Mouse (Mus musculus) spleen, embryonic (tissue): Measurements from ENCODE around the gene Ebi3.

Source experiments
- CTCF ChIA-PET: fragments of 350-600 bp; sonication (Branson Sonifier 250); formaldehyde crosslinking; loops from one replicate; lab custom pipeline; 2022; lab: Charles Lee

Gene Ebi3

GRCm38 (mm10) chr17:55957726-55958583, 5.5 kb downstream of the Ebi3 start:
- CTCF ChIA-PET = interaction anchor here (1.1 kb wide), 1 partner anchor 114 kb away, joined by 3 read pairs; no protein-coding TSS in a partner anchor

DNA sequence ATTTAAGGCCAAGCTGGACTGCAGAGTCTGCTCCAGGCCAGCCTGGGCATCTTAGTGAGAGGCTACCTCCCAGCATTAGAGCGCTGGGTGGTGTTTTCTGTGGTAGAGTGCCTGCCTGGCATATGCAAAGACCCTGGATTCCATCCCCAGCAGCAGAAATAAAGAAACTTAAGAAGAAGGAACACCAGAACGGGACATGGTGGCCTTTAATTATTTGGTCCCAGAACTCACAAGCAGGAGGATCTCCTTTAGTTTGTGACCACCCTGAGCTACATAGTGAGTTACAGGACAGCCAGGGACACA, 6.1 kb downstream of the Ebi3 start:
- CTCF ChIA-PET = no interaction called here

- CTCF ChIA-PET = no interaction called here
Measured at GRCm38 (mm10) chr17:55958918-55959728, 6.7 kb downstream of the Ebi3 start, which contains the start of gene Yju2. Gene Yju2 (plus strand): TSS chr17:55959099.

DNA sequence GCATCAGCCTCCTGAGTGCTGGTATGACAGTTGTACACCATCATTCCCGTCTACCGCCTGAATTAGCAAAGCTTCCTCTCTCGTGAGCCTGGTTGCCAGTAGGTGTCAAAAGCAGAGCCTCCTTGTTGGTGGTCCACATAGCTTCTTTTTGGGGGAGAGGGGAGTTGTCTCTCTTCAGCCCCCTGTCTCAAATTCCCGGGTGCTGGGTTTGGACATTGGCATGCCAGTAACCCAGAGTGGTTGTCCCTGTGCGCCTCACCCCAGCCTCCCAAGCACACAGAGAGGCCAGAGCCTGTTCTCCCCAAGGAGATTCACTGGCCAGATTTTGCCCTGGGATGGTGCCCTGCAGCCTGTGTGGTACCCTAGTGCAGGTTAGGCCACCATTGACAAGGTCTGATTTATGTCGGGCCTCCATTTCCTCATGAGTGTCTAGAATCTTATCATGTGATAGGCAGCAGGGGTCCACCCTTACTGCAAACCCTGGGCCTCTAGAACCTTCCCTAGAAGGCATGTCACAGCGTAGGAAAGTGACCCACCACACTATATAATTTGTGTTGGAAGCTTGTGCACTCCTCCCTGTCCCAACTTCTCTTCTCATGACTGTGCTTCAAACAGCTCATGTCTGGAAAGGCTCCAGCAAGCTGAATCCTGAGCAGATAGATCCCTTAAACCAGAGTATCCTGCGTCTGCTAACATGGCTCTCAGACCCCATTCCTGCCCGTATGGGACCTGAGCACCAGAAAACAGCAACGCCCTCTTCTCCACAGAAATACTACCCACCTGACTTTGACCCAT, 7.7 kb downstream of the Ebi3 start:
- CTCF ChIA-PET = no interaction called here

DNA sequence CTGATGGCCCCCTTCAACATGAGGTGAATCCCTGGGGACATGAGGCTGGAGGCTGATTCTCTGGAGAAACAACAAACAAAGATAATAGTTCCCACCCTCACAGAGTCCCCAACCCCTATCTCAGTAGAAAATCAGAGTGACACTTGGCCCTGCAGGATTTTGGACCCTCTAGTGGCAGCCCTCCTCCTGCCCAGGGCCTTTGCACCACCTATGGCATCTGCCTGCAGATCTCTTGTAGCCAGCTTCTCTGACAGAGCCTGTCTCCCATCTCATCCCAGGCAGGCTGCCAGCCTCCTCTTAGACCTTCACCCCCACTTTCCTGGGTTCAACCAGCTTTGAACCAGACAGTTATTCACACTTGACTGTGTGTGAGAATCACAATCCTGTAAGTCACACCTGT, 8.4 kb downstream of the Ebi3 start:
- CTCF ChIA-PET = no interaction called here

GRCm38 (mm10) chr17:55961631-55962030, 9.2 kb downstream of the Ebi3 start:
- CTCF ChIA-PET = no interaction called here

DNA sequence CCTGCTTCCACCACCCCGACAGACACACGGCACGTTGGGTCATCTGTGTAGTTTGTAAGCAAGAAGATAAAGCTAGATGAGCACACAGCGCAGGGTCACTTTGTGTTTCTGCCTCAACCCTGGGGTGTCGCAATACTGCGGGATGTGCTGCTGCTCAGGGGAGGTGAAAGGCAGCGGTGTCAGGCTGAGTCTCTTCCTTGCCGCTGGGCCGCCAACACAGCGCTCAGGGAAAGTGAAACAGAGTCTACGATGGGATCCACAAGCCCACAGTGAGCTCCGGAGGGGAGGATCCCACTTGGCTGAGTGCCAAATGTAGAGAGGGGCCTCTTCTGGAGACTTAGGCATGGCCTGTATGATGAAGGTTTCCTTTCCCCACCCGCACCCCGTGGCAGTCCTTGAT, 10.7 kb downstream of the Ebi3 start:
- CTCF ChIA-PET = interaction anchor here (0.8 kb wide), 1 partner anchor 74 kb away, joined by 3 read pairs; no protein-coding TSS in a partner anchor

GRCm38 (mm10) chr17:55964496-55964895, 12.1 kb downstream of the Ebi3 start:
- CTCF ChIA-PET = interaction anchor here (0.5 kb wide), 1 partner anchor 99 kb away, joined by 3 read pairs; no protein-coding TSS in a partner anchor

- CTCF ChIA-PET = interaction anchor here (0.5 kb wide), 1 partner anchor 8 kb away, joined by 4 read pairs; no protein-coding TSS in a partner anchor
Measured at GRCm38 (mm10) chr17:55964996-55965395, 12.6 kb downstream of the Ebi3 start.

GRCm38 (mm10) chr17:55967186-55967585, 14.7 kb downstream of the Ebi3 start:
- CTCF ChIA-PET = no interaction called here

DNA sequence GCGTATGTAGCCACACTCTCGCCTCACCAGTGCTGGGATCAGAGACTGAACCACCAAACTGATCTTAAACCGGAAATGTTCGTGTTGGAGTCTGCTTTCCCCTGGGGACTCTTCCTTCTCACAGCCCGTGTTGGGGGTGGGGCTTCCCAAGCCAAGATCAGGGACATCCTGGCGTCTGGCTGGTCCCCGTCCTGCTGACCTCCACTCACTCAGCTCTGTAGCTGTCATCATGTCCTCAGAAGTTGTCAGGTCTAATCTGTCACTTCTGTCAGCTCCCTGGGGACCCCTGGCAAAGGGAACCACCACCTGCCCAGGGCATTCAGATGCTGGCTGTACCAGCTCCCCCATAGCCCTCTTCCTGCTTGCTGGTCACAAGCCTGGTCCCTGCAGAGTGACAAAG, 15.8 kb downstream of the Ebi3 start:
- CTCF ChIA-PET = no interaction called here

DNA sequence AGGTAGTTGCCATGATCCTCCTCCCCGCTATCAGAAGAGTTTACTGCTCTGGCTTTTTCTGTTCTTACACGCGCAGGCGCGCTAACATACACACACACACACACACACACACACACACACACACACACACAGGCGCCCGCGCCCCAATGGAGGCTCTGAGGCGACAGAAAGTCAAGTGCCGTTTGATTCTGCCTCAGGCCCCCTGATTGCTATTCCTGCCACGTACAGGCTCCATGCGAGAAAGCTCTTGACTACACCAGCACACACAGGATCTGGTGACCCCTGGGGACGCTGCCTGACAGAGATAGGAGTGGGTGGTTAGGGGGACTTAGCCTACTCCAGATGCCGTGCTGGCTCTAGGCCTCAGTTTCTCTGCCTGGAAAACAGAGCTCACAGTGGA, 17.1 kb downstream of the Ebi3 start:
- CTCF ChIA-PET = no interaction called here

DNA sequence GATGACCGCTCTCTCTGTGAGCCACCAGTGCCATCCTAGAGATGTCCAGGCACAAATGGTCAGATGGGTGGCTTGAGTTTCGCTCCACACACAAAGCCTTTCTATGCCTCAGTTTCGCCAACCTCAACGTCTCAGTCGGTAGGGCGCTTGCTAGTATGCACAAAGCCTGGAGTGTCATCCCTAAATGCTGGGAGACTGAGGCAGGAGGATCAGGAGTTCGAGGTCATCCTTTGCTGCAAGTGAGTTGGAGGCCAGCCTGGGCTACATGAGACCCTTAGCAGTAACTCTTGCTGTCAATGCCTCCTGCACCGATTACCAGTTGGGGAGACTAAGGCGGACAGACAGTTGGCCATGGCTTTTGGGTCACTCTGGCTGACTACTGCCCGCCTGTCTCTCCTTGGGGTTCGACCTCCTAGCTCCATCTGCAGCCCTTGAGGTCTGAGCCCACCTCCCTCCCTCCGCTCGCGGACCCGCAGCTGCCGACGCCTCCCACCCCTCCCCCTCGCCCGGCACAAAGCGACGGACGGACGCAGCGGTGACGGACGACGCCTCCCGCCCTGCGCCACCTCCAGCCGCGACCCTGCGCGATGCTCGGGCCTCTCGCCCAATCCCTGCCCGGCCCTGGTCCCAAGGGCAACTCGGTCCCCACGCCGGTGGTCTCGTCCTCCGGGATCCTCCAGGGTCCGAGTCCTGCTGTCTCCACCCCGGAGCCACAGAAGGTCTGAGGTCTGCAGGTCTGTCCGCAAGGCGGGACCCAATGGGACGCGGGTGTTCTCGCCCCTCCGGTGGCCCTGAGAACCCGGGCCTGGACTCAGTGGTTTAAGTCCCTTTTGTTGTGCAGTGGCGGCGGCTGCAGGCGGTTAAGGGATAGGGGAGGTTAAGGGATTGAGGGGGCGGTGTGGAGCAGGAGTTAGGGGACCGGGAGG, 17.8 kb downstream of the Ebi3 start, which contains the start of gene Shd:
TSS of gene Shd (plus strand) at position 502 of the 926 bp plus-strand sequence.
- CTCF ChIA-PET = no interaction called here

DNA sequence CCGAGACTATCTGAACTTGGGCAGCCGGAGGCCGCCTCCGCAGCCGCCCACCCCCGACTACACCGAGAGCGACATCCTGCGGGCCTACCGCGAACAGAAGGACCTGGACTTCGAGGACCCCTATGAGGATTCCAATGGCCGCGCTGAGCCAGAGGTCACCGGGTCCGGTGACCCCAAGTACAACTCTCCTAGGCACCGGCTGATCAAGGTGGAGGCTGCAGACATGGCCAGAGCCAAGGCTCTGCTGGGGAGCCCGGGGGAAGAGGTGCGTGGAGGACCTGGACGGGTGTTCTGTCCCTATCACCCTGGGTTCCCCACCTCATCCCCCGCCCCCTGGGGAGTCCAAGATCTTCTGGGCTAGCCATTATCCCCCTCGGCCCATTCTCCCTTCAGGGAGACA, 19.0 kb downstream of the Ebi3 start:
- CTCF ChIA-PET = no interaction called here

DNA sequence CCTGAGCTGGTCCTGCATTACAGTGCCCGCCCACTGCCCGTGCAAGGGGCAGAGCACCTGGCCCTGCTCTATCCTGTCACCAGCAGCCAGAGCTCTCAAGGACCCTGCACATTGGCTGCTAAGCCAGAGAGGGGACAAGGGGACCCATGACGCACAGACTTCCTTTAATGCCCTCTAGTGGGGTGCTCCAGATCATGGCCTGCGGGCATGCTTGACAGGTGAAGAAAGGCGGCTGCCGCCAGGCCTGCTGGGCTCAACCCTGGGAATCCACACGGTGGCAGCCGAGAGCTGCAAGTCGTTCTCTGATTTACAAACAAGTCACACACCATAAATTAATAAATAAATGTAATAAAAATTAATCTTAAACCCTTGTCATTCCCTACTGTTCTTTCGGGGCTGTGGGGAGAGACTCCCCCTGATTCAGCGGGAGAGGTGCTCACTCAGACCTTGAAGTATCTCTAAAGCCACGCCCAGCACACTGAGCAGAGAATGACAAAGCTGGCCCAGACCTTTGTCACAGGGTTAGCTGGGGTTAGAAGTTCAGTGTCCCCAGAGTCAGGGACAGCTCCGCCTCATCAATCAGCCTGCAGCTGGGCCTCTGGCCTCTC, 23.9 kb downstream of the Ebi3 start:
- CTCF ChIA-PET = interaction anchor here (0.6 kb wide), 1 partner anchor 911 kb away, joined by 15 read pairs; no protein-coding TSS in a partner anchor

GRCm38 (mm10) chr17:55977301-55977700, 24.9 kb downstream of the Ebi3 start:
- CTCF ChIA-PET = no interaction called here

GRCm38 (mm10) chr17:55986030-55986961, 33.9 kb downstream of the Ebi3 start, which contains the start of gene Fsd1:
Gene Fsd1 (plus strand): TSS chr17:55986509.
- CTCF ChIA-PET = no interaction called here

GRCm38 (mm10) chr17:55990278-55990898, 37.9 kb downstream of the Ebi3 start:
- CTCF ChIA-PET = no interaction called here
